Mouse (Mus musculus) erythroblast, embryonic 14.5 days (primary cell): ENCODE measurements around the gene Agrn. TPM values are rescaled to one million over a fixed set of nuclear protein-coding genes. Genes with fewer than 3 reads are reported as not detected.

Source experiments
- H3K27me3 ChIP-seq: 2 replicates; pipeline ENCODE4 v1.6.1; 2012; ENCODE audit warnings: inconsistent platforms; ENCODE audit not compliant: control insufficient read depth
- H3K36me3 ChIP-seq: 2 replicates; pipeline ENCODE4 v1.6.1; 2012; ENCODE audit warnings: mild to moderate bottlenecking, inconsistent platforms; ENCODE audit not compliant: control insufficient read depth
- H3K4me1 ChIP-seq: 2 replicates; pipeline ENCODE4 v1.6.1; 2012; ENCODE audit warnings: inconsistent platforms; ENCODE audit not compliant: control insufficient read depth
- H3K4me3 ChIP-seq: replicated peaks from 2 replicates; pipeline ENCODE3; 2012; ENCODE audit warnings: moderate library complexity, mild to moderate bottlenecking, inconsistent platforms
- H3K9me3 ChIP-seq: 2 replicates; pipeline ENCODE4 v1.6.1; 2012; ENCODE audit warnings: low read length, inconsistent platforms, mixed read lengths; ENCODE audit not compliant: control insufficient read depth
- GATA1 ChIP-seq: IDR thresholded peaks from 2 replicates; pipeline ENCODE4 v1.6.1; 2012; ENCODE audit warnings: low read length, inconsistent platforms, mixed read lengths
- TAL1 ChIP-seq: IDR thresholded peaks from 3 replicates; pipeline ENCODE4 v1.6.1; 2012; ENCODE audit warnings: low read length, inconsistent platforms, mixed read lengths
- polyA plus RNA-seq: library from polyadenylated mRNA; stranded (reverse); fragments of >175 nt; gene quantifications from 2 replicates; pipeline ENCODE4 v1.2.3, GENCODE M21; 2012

Agrn gene
- polyA plus RNA-seq, 1 experiment: 0.45 TPM

- no peaks in the 10 kb centered on the region for H3K9me3 ChIP-seq
- no peak overlapping the region for H3K4me3 ChIP-seq
- no peak for TF ChIP-seq GATA1
- TF ChIP-seq TAL1: no peak
- no peaks in the 10 kb centered on the region for H3K27me3 ChIP-seq
- peaks cover 4% of the 10 kb centered on the region for H3K36me3 ChIP-seq
- H3K4me1 ChIP-seq: peaks cover 21% of the 10 kb centered on the region
Observed at GRCm38 (mm10) chr4:156224276-156224675, 27.0 kb upstream of the Agrn start.

GRCm38 (mm10) chr4:156219936-156220335 is 22.6 kb upstream of the Agrn start:
- H3K9me3 ChIP-seq: no peaks in the 10 kb centered on the region
- H3K4me1 ChIP-seq: peaks cover 5% of the 10 kb centered on the region
- H3K27me3 ChIP-seq: peaks cover 4% of the 10 kb centered on the region
- no peaks in the 10 kb centered on the region for H3K36me3 ChIP-seq
- TF ChIP-seq TAL1 (no peak), GATA1 (no peak)
- H3K4me3 ChIP-seq: no peak overlapping the region

- no peaks in the 10 kb centered on the region for H3K36me3 ChIP-seq
- TF ChIP-seq TAL1: no peak
- TF ChIP-seq GATA1: no peak
- H3K27me3 ChIP-seq: peaks cover 4% of the 10 kb centered on the region
- no peak overlapping the region for H3K4me3 ChIP-seq
- no peaks in the 10 kb centered on the region for H3K9me3 ChIP-seq
- H3K4me1 ChIP-seq: peaks cover 5% of the 10 kb centered on the region
Observed at GRCm38 (mm10) chr4:156217838-156218237, 20.6 kb upstream of the Agrn start.

GRCm38 (mm10) chr4:156217022-156217669 is 19.9 kb upstream of the Agrn start:
- TF ChIP-seq GATA1: no peak
- H3K4me1 ChIP-seq: peaks cover 5% of the 10 kb centered on the region
- H3K27me3 ChIP-seq: peaks cover 4% of the 10 kb centered on the region
- no peak overlapping the region for H3K4me3 ChIP-seq
- H3K36me3 ChIP-seq: no peaks in the 10 kb centered on the region
- H3K9me3 ChIP-seq: no peaks in the 10 kb centered on the region

GRCm38 (mm10) chr4:156216196-156216595 is 18.9 kb upstream of the Agrn start:
- peaks cover 4% of the 10 kb centered on the region for H3K27me3 ChIP-seq
- no peaks in the 10 kb centered on the region for H3K9me3 ChIP-seq
- H3K4me3 ChIP-seq: no peak overlapping the region
- H3K4me1 ChIP-seq: peaks cover 3% of the 10 kb centered on the region
- no peak for TF ChIP-seq GATA1
- TF ChIP-seq TAL1: no peak
- H3K36me3 ChIP-seq: no peaks in the 10 kb centered on the region

- TF ChIP-seq GATA1 (no peak), TAL1 (no peak)
- H3K4me3 ChIP-seq: no peak within 1 kb of the TSS
- H3K9me3 ChIP-seq: no peaks in the 10 kb centered on the region
- H3K36me3 ChIP-seq: no peaks in the 10 kb centered on the region
- peaks cover 4% of the 10 kb centered on the region for H3K27me3 ChIP-seq
- H3K4me1 ChIP-seq: no peaks in the 10 kb centered on the region
Observed at GRCm38 (mm10) chr4:156215649-156216048, 18.4 kb upstream of the Agrn start, which contains the start of gene Perm1. Perm1 (plus strand) TSS chr4:156215868.

- no peak overlapping the region for H3K4me3 ChIP-seq
- no peaks in the 10 kb centered on the region for H3K9me3 ChIP-seq
- peaks cover 6% of the 10 kb centered on the region for H3K27me3 ChIP-seq
- TF ChIP-seq GATA1 (no peak), TAL1 (no peak)
- H3K36me3 ChIP-seq: no peaks in the 10 kb centered on the region
- H3K4me1 ChIP-seq: no peaks in the 10 kb centered on the region
Observed at GRCm38 (mm10) chr4:156213134-156213533, 15.8 kb upstream of the Agrn start.

- H3K4me1 ChIP-seq: no peaks in the 10 kb centered on the region
- peaks cover 21% of the 10 kb centered on the region for H3K27me3 ChIP-seq
- H3K36me3 ChIP-seq: no peaks in the 10 kb centered on the region
- TF ChIP-seq GATA1 (no peak), TAL1 (no peak)
- no peak overlapping the region for H3K4me3 ChIP-seq
- no peaks in the 10 kb centered on the region for H3K9me3 ChIP-seq
Observed at GRCm38 (mm10) chr4:156209963-156210635, 12.8 kb upstream of the Agrn start.

GRCm38 (mm10) chr4:156208872-156209271 is 11.6 kb upstream of the Agrn start:
- no peak overlapping the region for H3K4me3 ChIP-seq

More at GRCm38 (mm10) chr4:156208872-156209271, 11.6 kb upstream of the Agrn start:
- H3K27me3 ChIP-seq: peaks cover 33% of the 10 kb centered on the region
- TF ChIP-seq TAL1 (no peak), GATA1 (no peak)
- H3K9me3 ChIP-seq: peaks cover 3% of the 10 kb centered on the region; the same call in 1 of the 2 replicates
- H3K36me3 ChIP-seq: no peaks in the 10 kb centered on the region
- peaks cover 3% of the 10 kb centered on the region for H3K4me1 ChIP-seq
